Mouse (Mus musculus) layer of hippocampus, adult 2 months (tissue): ENCODE results near the gene Mad1l1. TPM values are rescaled to one million over a fixed set of nuclear protein-coding genes. Genes with fewer than 3 reads are reported as not detected.

Source experiments
- DNase-seq, 2 experiments: peaks; one replicate each; pipeline ENCODE4 v3.0.0; 2022; ENCODE audit warnings: low spot score in 2 of 2
- H3K27ac ChIP-seq: fragments of 200-600 bp; 2 replicates; pipeline ENCODE4 v1.8.1; 2022
- H3K4me3 ChIP-seq: fragments of 200-600 bp; 2 replicates; pipeline ENCODE4 v1.8.1; 2022; ENCODE audit warnings: mild to moderate bottlenecking
- CTCF ChIP-seq: fragments of 200-600 bp; conservative IDR thresholded peaks from 2 replicates; pipeline ENCODE4 v1.8.1; 2022; ENCODE audit warnings: antibody characterized with exemption, mild to moderate bottlenecking, moderate library complexity
- total RNA-seq, 2 experiments: library from RNA; stranded (reverse); gene quantifications; 2 replicates each; pipeline ENCODE4 v1.2.3; 2021

Mad1l1 gene
- total RNA-seq, 2 experiments from 2014 or later: 14.3 to 18.1 TPM

DNA sequence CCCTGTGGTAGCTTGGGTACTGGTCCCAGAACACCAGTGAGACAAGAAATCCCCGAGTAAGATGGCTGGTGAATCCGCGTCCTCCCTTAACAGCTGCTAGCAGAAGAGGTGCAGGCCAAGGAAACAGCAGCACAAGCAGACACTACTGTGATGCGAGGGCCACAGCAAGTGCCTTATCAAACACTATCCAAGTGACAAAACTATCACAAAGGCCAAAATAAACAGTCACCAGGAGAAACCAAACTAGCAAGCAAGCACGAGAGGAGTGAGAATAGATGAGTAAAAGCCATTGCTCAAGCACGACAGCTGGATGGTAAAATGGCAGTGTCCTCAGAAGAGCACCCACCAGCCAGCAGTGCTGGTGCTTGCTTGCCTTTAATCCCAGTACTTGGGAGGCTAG lies 153.8 kb downstream of the Mad1l1 start:
- no peak overlapping the region for H3K27ac ChIP-seq
- no peak for DNase-seq
- no peak overlapping the region for H3K4me3 ChIP-seq
- no peak for TF ChIP-seq CTCF

DNA sequence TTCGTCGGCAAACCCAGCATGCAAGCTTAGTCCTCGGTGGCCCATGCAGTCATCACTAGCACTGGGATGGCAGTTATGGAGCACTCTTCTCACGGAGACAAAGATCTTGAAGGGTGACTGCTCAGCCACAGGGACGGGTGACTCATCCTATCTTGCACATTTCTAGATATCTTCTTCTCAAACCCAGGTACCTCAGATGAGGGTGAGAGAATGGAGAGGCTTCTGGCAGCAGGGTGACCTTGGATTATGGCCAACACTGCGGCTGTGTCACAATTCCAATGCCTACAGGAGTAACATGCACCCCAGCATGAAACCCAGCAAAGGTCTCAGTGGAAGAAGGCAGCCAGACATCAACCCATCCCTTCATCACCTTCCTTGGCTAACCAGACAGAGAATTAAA lies 154.3 kb downstream of the Mad1l1 start:
- Histone ChIP-seq H3K27ac (no peak overlapping the region), H3K4me3 (no peak overlapping the region)
- TF ChIP-seq CTCF: no peak
- no peak for DNase-seq

DNA sequence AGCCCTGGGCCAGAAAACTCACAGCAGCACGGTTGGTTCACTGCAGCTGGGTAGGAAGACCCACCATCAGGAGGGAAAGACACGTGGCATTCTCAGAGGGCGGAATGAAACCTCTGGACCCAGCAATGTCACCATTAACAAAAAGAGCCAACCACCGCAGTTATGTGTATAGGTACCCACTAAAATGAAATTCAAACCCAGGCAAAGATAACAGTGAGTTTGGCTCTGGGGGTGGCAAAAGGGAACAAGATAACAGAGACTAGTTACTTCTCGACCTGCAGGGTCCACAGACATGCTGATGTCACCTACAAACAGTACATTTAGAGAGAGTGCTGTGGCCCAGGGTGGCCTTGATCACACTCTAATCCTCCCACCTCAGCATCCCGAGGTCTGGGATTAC lies 157.4 kb downstream of the Mad1l1 start:
- no peak overlapping the region for H3K27ac ChIP-seq
- TF ChIP-seq CTCF: no peak
- no peak overlapping the region for H3K4me3 ChIP-seq
- no peak for DNase-seq

DNA sequence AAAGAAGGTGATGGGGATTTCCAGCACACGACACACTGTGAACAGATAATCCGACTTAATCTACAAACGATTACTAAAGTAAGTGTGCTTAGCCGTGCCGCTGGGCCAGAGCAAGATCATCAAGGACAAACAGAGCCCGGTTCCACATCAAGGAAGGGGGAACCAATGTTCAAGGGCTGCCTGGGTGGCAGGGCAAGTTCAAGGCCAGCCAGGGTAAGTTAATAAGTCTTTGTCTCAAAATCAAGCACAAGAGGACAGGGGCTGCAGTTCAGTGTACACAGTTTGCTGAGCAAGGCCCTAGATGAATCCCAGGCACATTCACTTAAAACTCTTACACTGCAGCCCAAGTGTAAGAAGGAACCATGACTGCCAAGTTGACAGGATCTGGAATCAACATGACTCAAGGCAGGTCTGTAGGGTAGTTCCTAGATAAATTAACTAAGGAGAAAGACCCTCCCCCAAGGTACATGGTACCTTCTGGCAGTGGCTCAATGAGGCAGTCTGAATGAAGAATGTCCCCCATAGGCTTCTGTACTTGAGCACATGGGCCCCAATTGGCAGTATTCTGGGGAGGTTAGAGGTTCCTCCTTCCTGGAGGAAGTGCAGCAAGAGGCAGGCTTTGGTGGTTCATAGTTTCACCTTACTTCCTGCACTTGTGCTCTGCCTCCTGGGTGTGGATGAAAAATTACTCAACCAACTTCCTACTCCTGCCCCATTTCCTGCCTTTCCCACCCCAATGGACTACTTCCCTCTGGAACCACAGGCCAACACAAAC lies 159.1 kb downstream of the Mad1l1 start:
- no peak for DNase-seq
- TF ChIP-seq CTCF: no peak
- Histone ChIP-seq H3K27ac (no peak overlapping the region), H3K4me3 (no peak overlapping the region)

DNA sequence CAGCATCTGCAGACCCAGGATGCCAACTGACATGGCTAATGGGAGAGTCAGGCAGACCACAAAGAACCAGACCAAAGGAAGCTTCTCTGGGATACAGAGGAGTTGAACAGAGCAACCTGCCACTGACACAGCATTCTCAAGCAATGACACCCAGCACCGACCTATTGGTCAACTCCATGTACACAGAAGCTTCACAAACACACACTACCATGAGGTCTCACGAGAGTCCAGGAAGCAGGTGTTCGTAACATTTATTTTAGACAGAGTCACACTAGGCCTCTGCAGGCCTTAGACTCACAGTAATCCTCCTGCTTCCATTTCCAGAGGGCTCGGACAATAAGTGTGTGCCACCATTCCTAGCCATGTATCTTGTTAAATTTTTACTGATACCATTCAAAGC lies 162.3 kb downstream of the Mad1l1 start:
- no peak for TF ChIP-seq CTCF
- DNase-seq: no peak
- no peak overlapping the region for H3K4me3 ChIP-seq
- no peak overlapping the region for H3K27ac ChIP-seq

DNA sequence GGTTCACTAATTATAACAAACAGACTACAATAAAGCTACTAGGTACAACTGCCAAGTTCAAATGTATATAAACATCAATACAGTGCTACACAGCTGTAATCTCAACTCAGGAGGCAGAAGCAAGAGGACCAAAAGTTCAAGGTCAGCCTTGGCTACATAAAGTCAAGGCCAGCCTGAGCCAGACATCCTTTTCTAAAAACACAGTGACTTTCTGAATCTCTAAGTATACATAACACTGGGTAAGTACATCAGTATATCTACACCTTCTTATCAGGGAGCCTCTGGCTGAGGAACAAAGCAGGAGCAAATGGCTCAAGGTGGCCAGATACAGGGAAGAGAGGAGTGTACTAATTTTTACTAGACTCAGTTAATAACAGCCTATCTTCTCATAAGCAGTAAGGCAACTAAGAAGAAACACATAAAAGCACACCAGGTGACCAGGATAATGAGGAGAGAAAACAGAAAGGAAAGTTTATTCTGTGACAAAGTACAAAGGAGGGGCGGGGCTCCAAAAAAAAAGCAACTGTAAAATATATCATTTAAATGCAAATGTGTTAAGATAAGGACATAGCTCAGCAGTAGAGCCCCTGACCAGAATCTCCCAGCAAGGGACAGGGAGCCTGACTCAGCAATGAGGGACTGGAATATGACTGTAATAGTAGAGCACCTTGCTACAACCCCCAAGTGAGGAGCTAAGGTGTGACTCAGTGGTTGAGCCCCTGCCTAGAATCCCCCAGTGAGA lies 163.3 kb downstream of the Mad1l1 start:
- no peak for DNase-seq
- no peak for TF ChIP-seq CTCF
- Histone ChIP-seq H3K27ac (no peak overlapping the region), H3K4me3 (no peak overlapping the region)

DNA sequence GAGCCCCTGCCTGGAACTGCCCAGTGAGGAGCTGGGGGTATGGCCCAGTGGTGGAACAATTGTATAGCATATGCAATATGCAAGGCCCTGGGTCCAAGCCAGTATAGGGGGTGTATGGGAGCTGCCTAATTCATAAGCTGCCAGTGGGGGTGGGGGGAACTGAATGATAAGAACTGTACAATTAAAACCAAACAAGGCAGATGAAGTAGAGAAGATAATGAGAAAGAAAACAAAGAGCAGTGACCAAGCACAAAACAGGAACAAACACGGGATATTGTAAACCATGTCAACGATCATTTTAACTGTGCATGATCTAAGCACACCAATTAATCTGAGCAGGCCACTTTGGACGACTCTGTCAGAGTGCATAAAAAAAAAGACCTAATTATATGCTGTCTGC lies 167.2 kb downstream of the Mad1l1 start:
- no peak for TF ChIP-seq CTCF
- no peak for DNase-seq
- H3K4me3 ChIP-seq: no peak overlapping the region
- no peak overlapping the region for H3K27ac ChIP-seq

DNA sequence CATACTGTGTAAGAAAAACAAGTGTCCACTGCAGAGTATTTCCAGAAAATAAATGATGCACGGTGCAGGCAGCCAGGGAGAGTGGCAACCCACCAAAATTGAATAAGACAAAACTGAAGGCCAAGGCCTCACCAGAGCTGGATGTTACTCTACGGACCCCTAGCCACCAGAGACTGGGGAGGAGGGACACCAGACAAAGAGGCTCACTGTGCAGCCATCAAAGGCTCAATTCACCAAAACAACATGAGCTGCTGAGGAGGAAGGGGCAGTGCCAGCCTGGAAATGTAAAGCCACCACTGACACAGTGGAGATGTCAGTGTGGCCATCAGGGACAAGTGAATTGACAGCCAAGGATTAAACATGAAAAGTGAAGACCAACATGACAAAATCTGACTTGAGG lies 169.5 kb downstream of the Mad1l1 start:
- DNase-seq: peak; percentile 16 to 44
- Histone ChIP-seq H3K4me3 (no peak overlapping the region), H3K27ac (peak overlapping the region; percentile 81)
- TF ChIP-seq CTCF: no peak

DNA sequence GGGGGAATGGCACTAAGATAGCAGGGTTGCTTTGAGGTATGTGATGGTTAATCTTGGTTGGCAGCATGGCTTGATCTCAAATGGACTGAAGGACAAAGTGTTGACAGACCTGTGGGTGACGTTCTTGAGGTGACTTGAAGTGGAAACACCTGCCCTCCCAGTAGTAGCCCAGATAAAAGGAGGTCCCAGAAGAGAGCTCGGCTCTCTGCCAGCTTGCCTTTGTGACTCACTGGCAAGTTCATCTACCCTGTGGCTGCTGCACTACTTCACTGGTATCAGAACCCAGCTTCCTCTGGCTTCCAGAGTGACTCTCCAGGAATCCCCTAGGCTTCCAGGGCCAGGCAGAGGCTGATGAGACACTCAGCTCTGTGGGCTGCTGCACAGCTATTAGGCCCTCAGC lies 170.2 kb downstream of the Mad1l1 start:
- Histone ChIP-seq H3K4me3 (no peak overlapping the region), H3K27ac (peak overlapping the region; percentile 81)
- DNase-seq: no peak
- TF ChIP-seq CTCF: no peak

DNA sequence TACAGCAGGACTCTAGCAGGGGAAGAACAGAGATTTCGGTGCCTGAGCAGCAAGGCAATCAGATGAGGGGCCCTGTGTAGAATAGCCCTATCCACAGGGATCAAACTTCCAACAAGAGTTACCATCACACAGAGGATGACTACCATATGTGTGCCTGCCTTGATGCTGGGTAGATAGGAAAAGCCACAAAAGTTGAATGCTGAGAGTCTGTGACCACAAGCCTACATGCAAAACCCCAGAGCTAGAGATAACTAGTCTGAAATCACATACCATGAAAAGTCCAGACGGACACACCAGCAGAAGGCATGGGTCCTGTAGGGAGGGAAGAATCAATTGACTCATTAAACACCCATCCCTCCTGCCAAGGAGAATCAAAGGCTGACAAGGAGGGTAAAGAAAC lies 170.7 kb downstream of the Mad1l1 start:
- Histone ChIP-seq H3K27ac (peak overlapping the region; percentile 81), H3K4me3 (no peak overlapping the region)
- TF ChIP-seq CTCF: no peak
- DNase-seq: no peak

DNA sequence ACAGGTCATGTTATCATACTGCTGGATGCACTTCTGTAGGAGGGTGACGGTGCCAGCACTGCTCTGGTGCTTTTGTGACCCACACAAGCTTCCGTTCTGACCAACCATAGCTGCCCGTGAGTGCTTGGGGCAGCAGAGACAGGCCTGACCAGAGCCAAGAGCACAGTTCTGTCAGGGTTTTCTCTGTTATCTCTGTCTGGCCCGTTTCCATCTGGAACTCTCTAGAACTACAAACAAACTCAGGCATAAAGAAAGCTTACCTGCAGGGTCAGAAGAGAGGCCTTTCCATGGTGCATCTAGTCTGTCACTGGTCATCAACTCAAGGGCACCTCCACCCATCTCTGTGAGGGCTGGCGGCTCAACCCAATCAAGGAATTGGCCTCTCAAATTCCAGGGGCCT lies 171.2 kb downstream of the Mad1l1 start:
- Histone ChIP-seq H3K4me3 (no peak overlapping the region), H3K27ac (peak overlapping the region; percentile 81)
- no peak for DNase-seq
- TF ChIP-seq CTCF: no peak

DNA sequence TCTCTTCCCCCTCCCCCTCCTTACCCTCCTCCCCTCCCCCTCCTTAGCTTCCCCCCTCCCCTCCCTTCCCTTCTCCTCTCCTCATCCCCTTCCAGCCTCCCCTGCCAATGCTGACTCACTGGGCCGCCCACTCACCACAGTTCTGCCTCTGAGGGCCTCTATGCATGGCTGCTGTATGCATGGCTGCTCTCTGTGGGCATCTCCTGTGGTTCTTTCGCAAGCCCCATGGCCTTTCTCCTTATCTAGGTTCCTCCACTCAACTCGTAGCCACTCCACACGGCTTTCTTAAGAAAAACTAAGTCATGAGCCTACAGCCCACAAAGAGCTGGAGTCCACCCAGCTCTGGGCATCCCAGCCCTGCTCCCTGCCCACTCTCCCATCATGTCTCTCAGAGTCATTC lies 172.1 kb downstream of the Mad1l1 start:
- DNase-seq: peak in 1 of 2 experiments; percentile 35
- no peak for TF ChIP-seq CTCF
- H3K27ac ChIP-seq: peak overlapping the region; percentile 11; the same call in 1 of the 2 replicates
- no peak overlapping the region for H3K4me3 ChIP-seq

DNA sequence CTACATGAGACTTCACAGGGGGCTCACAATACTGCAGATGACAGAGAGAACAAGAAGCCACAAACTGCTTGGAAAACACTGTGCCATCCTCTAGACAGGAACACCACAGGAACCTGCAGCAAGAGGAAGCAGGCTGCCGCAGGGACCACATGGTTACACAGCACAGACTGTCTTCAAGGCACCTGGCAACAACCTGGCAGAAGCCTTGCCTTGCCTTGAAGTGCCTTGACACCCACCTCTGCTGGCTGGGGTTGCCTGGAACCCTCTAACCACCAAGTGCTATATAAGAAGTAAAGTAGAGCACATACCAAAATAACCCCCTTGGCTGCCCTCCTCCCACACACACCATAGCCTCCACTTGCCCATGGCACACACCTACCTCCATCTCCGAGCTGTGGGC lies 177.8 kb downstream of the Mad1l1 start:
- DNase-seq: no peak
- no peak overlapping the region for H3K4me3 ChIP-seq
- H3K27ac ChIP-seq: no peak overlapping the region
- TF ChIP-seq CTCF: no peak

DNA sequence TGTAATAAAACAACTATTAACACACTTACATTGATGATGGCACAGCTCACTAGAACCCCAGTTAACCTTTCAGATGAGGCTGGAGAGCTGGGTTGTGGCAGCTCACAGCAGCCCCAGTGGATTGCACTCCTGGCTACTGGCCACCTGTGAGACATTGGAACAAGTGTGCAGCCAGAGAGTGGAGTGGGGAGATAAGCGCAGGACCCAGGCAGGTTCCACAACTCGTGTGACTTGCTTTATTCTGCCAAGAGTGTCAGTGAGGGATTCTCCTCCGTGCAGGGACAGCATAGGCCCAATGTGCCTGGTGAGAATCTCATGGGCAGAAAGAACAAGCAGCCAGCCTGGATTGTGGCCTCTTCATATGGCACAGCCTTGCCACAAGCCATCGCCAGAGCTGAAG lies 180.0 kb downstream of the Mad1l1 start:
- H3K27ac ChIP-seq: no peak overlapping the region

More for the DNA sequence above, 180.0 kb downstream of the Mad1l1 start:
- no peak for DNase-seq
- no peak for TF ChIP-seq CTCF
- no peak overlapping the region for H3K4me3 ChIP-seq
